Mouse (Mus musculus) neutrophil, adult 5-6 weeks (primary cell): ENCODE results near the gene Tex33. TPM values are rescaled to one million over a fixed set of nuclear protein-coding genes. Genes with fewer than 3 reads are reported as not detected.
"Not testable (repeated sequence)": the region's sequence is repeated elsewhere in the genome, so short reads cannot be mapped to it uniquely, and the experiment has no call there.

ENCODE experiments used
- ATAC-seq: fragments of 151-379, 151-347 bp; 2 replicates; pipeline ENCODE4 v1.8.0; 2017; ENCODE audit warnings: mild to moderate bottlenecking, moderate TSS enrichment; ENCODE audit not compliant: insufficient number of reproducible peaks, poor library complexity, low FRiP score, severe bottlenecking; ENCODE audit errors: extremely low read depth
- total RNA-seq: library from RNA; stranded (forward); fragments of 200-1000 nt; gene quantifications from 2 replicates; pipeline ENCODE4 v1.2.3, GENCODE M21; 2017

The Tex33 gene
- total RNA-seq, 1 experiment from 2014 or later, result not detected

- ATAC-seq, result no peak; the same call in 1 of the 2 replicates
Observed at GRCm38 (mm10) chr15:78383450-78384219, 12.1 kb downstream of the Tex33 start.

GRCm38 (mm10) chr15:78382115-78382514 lies 13.6 kb downstream of the Tex33 start:
- no peak for ATAC-seq

GRCm38 (mm10) chr15:78380741-78381140 lies 15.0 kb downstream of the Tex33 start:
- no peak for ATAC-seq

GRCm38 (mm10) chr15:78380208-78380607 lies 15.5 kb downstream of the Tex33 start:
- ATAC-seq, result no peak

GRCm38 (mm10) chr15:78378556-78378955 lies 17.2 kb downstream of the Tex33 start:
- no peak for ATAC-seq

- no peak for ATAC-seq
Observed at GRCm38 (mm10) chr15:78377859-78378258, 17.9 kb downstream of the Tex33 start.

- ATAC-seq, result no peak
Observed at GRCm38 (mm10) chr15:78374204-78374603, 21.5 kb downstream of the Tex33 start.

- no peak for ATAC-seq
Observed at GRCm38 (mm10) chr15:78372796-78373195, 22.9 kb downstream of the Tex33 start.

GRCm38 (mm10) chr15:78369641-78370040 lies 26.1 kb downstream of the Tex33 start:
- ATAC-seq, result no peak

GRCm38 (mm10) chr15:78368926-78369346 lies 26.8 kb downstream of the Tex33 start:
- peak; percentile 69 for ATAC-seq

- ATAC-seq, result no peak
Observed at GRCm38 (mm10) chr15:78367811-78368210, 27.9 kb downstream of the Tex33 start.

GRCm38 (mm10) chr15:78366875-78367274 lies 28.8 kb downstream of the Tex33 start:
- no peak for ATAC-seq

- ATAC-seq, result no peak
Observed at GRCm38 (mm10) chr15:78365916-78366315, 29.8 kb downstream of the Tex33 start.

GRCm38 (mm10) chr15:78355548-78355947 lies 40.2 kb downstream of the Tex33 start:
- ATAC-seq, result peak; percentile 61; the same call in 1 of the 2 replicates

GRCm38 (mm10) chr15:78354958-78355357 lies 40.8 kb downstream of the Tex33 start:
- no peak for ATAC-seq

- no peak for ATAC-seq
Observed at GRCm38 (mm10) chr15:78351586-78352165, 44.0 kb downstream of the Tex33 start.

- no peak for ATAC-seq
Observed at GRCm38 (mm10) chr15:78344567-78344966, 51.1 kb downstream of the Tex33 start.

- no peak for ATAC-seq
Observed at GRCm38 (mm10) chr15:78343683-78344082, 52.0 kb downstream of the Tex33 start.

- not testable (repeated sequence) for ATAC-seq
Observed at GRCm38 (mm10) chr15:78340919-78341318, 54.8 kb downstream of the Tex33 start.

- ATAC-seq, result peak; percentile 78
Observed at GRCm38 (mm10) chr15:78339627-78340423, 55.9 kb downstream of the Tex33 start.
